Mouse (Mus musculus) cerebellum, adult 18-20 months (tissue): ENCODE results near the gene Cd300lf.
A peak's percentile ranks its signal among the peaks of the same experiment; 100 is the strongest.

Experiments used
- DNase-seq, 2 experiments: peaks; one replicate each; pipeline ENCODE4 v3.0.0; 2021

Gene Cd300lf

DNA sequence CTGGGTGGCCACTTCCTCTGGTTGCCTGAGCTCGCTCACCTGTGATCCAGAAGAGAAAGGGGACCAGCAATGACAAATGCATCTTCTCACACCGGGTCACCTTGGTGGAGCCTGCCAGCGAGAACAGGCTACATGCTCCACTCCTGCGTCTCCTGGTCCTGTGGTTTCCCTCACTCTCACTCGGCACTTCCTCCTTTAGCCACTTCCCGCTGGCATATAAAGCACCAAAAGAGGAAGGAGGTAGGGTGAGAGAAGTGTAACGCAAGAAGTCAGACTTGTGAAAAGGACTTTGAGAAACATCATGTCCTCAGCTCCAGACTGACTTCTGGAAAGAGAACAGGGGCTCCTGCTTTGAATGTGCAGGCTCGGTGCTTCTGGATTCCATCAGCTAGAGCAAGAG, at the start of gene Cd300lf:
Cd300lf (minus strand) TSS at position 193 of the 400 bp plus-strand sequence.
- no peak for DNase-seq

DNA sequence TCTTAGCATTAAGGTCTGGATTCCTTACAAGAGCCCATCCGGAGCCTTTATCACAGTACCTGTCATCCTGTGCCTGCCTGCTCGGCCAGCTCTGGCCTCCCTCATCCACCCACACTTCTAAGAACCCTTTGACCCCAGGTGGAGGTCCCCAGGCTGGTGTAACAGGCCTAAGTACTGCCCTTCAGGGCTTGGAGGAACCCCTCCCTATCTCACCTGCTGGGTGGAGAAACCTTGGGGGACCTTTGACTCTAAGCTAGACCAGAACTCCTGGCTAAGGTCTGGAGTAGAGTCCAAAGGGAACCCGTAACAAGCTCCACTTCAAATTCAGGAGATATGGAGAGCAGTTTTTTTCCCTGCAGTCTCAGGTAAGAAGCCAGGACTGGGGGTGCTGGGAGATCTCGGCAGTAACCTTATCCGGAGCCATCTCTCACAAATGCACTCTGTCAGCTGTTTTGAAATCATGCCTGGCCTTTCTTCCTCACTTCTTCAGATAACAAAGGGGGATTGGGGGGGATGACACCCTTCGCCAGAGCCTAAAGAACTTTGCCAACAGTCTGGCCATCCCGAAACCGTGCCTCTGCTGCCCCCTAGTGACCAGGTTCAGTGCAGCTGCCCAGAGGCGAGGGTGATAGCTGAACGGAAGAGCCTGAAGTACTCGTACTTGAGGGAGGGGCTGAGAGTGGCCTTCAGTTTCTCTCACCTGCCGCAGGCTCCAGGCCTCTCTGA, 48.3 kb upstream of the Cd300lf start:
- DNase-seq = peak; percentile 83 to 89

DNA sequence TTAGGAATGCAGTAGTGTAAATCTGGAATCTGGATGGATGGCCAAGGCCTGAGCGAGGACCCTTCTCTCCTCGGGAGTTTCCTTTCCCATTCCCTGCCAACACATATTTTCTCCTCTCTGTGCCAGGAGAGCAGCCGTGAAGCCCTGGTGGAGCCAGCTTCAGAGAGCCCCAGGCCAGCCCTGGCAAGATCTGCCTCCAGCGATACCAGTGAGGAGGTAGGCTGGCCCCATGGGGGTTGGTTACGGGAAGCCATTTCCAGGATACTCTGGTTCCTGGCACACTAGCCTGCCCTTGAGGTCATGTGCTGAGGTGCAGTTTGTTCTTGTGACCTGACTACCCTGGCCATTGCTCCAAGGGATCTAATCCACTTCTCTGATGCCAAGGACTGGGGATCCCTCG, 46.1 kb upstream of the Cd300lf start:
- no peak for DNase-seq

DNA sequence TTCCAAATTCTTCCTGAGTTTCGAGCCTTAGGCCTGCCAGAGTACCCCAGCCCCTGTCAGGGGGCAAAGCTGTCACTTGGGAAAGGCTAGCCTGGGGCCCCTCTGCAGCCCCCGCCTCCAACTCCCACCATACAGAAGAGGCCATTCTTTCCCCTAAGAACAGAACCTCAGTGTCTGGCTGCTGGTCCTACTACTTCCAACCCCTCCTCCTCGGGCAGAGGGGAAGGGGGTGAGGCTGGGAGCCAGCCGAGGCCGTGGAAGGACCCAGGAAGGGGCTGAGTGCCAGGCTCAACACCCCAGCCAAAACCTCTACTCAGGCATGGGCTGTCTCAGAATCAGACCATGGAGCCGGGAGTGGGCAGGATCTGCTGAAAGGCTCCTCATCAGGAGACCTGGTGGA, 45.4 kb upstream of the Cd300lf start:
- no peak for DNase-seq

DNA sequence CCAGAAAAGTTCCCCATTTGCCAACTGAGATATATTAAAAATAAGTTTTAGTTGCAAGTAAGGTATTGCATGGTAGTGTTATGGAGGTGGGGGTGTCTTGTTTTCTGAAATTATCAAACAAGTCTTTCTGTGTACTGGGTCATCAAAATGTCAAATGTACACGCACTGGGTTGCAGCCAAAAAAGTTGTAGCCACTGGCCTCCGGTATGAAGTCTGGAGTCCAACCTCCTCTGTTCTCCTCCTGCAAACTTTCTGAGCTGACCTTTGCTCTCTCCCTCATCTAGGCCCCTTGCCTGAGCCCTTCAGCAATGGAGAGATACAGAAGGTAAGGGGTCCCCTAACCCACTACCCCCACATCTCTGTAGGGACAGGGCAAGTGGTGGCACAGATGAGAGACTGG, 45.0 kb upstream of the Cd300lf start:
- no peak for DNase-seq

DNA sequence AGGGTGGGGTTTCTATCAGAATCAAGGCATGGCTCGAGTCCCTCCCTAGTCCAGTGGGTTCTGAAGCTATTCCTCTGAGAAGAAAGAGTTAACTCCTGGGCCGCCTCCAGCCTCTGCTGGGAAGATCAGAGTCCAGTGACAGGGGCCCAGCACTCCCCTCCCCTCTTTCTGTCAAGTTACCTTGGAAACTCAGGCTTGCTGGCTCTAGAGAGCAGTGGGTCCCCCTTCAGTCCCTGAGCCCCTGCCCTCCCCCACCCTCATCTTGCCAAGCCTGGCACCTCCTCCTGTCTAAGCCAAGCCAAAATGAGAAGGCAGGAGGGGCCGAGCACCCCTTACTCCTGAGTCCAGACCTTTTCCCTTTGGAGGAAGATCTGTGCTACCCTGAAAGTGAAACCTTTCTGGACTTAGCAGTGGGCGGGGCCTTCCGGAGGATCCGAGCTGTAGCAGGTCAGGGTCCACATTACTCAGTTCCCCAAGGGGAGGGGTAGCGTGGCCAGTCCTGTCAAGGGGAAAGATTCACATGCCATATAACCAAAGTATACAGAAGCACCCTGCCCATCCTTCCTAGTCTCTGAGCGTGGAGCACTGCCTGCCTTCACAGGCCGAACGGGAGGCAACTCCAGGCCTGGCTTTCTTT, 43.9 kb upstream of the Cd300lf start:
- no peak for DNase-seq

DNA sequence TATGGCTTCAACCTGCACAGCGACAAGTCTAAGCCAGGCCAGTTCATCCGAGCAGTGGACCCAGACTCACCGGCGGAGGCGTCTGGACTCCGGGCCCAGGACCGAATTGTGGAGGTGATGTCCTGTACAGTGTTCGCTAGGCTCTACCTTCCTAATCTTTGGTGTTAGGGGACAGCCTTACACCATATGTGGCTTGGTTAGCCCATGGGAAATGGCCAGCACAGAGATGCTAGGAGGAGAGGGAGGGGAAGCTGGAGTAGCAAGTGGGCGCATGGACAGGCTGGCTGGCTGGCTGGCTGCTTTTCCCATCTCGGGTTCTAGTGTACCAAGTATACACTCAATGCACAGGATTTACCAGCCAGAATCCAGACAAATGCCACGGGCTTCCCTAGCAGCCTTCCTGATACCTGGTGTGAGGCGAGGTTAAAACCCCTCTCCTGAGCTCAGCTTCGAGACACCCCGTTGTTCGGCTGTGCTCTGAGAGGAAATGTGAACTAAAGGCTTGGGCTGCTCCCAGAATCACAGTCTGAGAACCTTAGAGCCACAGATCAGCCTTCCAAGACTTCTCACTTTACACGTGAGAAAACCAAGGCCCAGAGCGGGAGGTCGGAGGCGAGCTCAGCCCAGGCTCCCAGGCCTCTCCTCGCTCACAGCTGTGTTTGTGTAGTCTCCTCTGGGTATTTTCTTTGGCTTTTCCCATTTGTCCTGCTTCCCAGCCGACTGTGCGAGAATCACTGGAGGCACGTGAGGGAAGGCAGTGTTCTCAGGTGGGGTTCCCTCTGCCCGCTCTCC, 42.8 kb upstream of the Cd300lf start:
- no peak for DNase-seq

DNA sequence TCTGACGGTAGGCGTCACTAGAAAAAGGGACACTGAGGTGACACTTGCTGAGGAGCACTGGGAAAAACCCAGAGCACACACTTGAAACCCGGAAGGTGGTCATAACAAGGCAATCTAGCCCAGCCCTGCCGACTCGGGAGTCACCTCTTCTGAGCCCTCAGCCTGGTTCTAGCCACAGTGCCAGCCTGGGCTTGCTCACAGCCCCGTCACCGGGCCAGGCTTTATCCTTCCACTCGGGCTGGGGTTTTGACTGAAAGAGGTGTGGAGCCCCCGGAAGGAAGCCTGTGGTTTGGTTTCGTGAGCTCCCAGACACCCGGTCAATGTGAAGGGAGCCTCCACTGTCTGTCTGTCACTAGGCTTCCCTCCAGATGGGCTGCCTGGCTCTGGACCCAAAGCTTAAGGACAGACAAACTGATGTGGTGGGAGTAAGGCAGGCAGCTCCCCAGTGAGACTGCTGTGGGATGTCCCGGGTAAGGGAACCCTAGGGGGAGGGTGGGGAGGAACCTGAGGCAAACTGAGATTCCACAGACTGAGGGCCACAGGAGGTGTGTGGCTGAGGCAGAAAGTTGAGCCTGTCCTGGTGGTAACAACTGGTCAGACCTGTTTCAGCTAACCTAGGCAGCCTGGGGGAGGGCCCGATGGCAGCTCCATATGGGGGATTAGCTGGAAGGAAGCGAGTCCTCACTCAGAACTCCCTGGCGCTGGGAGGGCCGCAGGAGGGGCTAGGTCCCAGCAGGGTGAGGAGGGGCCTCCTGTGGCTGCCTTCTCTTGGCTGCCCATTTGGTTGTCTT, 40.0 kb upstream of the Cd300lf start:
- DNase-seq = no peak

DNA sequence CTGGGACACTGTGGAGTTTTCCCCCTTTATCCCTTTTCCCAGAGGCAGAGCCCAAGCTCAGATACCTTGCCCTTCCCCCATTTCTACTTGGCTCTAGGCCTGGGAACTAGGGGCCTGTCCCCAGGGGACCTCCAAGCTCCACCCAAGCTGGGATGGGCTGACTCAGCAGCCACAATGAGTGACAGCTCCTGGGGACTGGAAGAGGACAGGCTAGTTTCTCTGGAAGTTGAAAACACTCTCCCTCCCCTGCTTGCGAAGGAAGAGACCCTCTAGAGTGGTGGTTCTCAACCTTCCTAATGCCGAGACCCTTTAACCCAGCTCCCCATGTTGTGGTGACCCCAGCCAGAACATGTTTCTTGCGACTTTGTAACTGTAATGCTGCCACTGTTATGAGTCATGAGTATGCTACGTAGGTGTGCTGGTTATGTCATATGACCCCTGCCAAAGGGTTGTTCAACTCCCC, 39.1 kb upstream of the Cd300lf start:
- DNase-seq = no peak

DNA sequence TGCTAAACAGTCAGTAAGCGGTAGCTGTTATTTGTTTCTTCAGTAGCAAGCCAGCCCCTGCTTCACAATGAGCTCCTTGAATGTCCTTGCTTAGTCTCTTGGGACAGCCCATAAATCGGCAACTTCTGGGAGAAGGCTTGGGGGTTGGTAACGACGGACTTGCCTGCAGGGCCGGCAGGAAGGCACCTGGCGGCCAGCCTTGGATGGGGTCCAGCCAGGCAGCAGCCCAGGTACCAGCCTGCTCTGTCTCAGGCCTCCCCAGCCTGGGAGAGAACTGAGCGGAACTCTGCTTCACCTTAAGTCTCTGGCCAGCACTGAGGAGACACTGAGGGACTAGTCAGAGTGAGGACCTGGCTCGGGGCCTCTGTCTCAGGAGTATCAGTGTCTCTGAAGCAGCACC, 37.3 kb upstream of the Cd300lf start:
- DNase-seq = peak; percentile 74 to 75

DNA sequence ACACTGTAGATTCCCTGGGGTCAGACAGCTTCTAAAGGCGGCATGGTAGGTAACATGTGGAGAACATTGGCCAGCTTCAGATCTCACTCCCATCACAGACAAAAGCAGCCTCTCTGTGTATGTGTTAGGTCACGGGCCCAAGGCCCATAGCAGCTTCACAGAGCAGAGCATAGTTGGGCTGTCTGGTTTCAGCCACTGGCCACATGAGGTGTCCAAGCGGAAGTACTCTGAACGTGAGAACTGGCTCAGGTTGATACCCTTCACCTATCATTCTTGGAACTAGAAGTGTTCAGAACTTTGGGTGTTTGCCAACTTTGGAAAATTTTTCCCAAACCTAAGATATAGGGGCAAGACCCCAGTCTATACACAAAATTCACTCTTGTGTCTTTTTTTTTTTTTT, 35.6 kb upstream of the Cd300lf start:
- DNase-seq = no peak

DNA sequence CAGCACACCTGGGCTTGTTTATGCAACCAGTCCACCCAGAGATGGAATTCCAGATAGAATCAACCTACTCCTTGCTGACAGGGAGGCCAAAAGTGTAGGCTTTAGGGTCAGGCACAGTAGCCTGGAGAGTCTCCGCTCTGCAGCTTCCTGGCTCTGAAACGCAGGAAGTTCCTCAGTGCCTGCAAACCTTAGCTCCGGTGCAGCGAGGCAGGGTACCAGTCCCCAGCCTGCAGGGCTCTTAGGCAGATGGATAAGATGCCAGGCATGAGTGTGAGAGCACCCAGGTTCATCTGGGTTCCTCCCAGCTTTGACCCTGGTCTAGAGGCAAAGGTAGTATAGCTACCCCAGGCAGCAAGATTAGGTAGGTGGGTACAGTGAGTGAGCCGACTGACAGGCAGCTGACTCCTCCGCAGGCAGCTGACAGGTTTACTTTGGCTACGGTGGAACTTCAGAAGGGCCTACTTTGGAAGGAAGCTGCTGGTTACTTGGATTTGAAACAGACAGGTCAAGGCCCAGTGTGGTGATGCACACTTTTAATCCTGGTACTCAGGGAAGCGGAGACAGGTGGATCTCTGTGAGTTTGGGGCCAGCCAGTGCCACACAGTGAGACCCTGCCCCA, 33.9 kb upstream of the Cd300lf start:
- no peak for DNase-seq

DNA sequence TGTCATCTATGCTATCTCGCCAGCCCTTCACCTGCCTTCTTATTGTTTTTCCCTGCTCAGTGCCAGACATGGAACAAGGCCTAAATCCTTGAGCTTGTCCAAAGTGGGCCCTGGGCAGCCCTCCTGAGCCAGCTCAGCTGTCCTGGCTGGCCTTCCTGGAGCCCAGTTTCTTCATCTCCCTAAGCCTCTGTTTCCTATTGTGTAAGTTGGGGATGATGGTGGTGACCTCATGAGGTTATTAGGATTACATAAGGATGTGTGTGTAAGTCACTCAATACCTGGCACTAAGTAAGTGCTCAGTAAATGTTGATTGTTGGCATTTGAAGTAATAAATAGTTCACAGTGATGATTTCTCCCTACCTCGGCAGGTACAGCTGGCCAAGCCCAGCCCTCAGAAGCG, 33.0 kb upstream of the Cd300lf start:
- DNase-seq = no peak

DNA sequence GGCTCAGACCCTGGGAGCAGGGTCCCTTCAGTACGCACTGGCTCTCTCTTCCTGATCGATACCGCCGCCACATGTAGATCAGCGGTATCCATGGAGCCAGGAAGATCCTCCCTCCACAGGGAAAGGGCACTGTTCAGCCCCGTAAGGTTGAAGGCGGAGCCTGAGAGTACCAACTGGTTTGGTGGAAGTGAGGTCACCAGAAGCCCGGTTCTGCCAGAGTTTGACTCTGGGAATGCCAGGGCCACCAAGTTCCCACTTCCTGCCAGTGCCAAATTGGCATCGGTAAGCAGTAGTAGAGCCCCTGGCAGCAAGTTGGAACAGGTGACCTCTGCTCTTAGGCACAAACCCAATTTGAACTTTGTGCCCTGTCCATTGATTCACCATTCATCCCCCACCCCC, 31.2 kb upstream of the Cd300lf start:
- peak; percentile 62 to 79 for DNase-seq

DNA sequence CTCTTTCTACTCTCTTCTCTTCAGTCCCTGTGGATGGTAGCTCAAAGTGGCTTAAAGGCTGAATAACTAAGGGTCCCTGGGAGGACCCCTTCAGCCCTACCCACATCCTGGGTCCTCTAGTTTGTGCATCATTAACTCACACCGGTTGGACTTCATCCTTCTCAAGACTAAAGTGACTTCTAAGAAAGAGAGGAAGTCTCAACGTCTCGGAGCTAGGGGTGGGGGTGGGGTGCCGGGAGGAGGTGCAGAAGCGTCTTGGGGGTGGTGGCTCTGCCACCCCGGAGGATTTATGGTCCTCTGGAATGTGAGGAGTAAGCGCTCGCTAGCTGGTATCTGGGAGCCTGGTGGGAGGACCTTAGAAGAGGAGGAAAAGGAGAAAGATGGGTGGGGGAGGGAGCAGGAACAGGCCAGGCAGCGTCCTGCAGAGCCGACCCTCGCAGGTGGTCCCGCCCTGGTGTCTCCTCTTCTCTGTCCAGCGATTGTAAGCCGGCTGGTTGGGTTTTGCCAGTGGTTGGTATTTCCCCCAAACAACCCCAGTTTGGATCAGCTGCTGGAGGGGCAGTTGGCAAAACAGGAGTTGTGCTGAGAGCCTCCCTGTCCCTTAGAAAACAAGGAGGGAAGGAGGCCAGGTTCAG, 30.7 kb upstream of the Cd300lf start:
- DNase-seq = no peak

DNA sequence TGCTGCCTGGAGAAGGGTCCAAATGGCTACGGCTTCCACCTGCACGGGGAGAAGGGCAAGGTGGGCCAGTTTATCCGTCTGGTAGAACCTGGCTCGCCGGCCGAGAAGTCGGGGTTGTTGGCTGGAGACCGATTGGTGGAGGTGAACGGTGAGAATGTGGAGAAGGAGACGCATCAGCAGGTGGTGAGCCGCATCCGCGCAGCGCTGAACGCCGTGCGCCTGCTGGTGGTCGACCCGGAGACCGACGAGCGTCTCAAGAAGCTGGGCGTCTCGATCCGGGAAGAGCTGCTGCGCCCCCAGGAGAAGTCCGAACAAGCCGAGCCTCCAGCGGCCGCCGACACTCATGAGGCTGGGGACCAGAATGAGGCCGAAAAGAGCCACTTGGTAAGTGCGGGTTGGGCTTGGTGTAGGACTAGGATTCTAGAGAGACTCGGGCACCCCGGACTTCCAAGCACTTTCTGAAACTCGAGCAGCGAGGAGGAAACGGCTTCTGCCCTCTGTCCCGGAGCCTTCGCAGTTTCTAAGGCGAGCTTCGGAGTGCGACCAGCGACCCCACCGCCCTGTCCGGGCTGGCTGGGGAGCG, 29.9 kb upstream of the Cd300lf start:
- peak in 1 of 2 experiments; percentile 47 for DNase-seq

DNA sequence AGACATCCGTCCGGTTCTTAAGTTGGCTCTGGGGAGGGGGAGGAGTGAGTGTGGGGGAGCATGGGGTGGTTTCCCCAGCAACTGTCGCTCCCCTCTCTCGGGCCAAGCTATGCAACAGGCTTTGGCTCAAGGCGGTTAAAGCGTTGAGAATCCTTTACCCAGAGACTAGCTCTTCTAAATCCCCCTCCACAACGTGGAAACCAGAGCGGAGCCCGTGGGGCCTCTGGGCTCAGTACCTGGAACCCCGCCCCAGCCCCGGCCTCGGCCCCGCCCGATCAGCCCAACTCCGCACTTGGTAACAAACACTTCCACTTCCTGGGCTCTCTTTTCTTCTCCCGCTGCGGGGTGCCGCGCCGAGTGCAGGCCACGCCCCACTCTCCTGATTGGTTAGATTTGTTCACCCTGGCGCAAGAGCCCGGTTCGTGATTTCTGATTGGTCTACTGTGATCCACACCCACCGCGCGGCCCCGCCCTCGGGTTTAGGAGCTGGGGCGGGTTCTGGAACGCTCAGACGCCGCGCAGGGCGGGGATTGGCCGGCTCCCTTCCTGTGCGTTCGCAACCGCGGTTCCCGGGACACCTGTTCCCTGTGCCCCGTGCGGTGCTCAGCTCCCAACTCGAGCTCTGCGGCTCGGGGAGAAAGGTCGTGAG, 29.2 kb upstream of the Cd300lf start, which contains the start of gene Slc9a3r1:
Slc9a3r1 (plus strand) TSS at position 510 of the 649 bp plus-strand sequence.
- DNase-seq = peak; percentile 99

DNA sequence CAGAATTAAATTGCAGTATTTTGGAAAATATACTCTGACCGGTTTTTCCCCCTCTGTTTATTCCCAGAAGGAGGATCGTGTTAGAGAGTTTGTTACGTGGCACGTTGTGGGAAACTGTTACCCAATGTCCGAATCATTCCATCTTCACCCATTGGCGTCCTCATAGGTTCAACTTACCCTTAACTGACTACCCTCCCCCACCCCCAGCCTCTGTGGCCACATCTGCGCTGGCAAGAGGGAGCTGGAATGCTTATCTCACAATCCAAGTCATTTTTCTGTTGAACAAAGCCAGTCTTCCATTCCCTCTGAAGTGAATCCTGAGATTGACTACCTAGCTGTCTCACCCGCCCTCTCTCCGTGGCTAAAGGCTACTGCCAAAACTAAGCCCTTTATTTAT, 28.4 kb upstream of the Cd300lf start:
- DNase-seq = peak in 1 of 2 experiments; percentile 3

DNA sequence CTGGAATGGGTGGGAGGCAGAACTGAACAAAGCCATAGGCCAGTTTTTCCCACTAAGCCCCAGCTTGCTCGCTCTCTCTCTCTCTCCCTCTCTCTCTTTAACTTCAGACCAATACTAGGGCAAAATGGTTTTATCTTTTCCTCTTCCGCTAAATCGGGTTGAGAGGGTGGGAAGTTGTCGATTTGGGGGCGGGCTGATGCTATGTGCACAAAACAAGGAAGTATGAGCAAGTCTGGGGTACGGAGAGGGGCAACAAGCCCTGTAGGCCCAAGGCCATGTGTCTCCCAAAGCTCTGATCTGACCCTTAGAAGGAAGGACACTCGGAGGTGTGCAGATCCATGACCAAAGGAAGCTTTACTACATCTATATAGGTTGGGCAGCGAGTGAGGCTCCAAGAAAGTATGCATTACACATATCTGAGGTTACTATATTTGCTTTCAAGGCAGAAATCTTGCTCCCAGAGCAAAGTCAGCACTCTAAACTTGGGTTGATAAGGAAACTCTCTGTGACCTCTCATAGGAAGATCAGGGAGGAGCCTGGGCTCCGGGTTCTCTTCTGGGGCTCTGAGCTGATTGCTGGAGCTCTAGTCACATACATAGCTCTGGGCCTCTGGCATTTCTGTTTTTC, 27.9 kb upstream of the Cd300lf start:
- DNase-seq = peak in 1 of 2 experiments; percentile 5

DNA sequence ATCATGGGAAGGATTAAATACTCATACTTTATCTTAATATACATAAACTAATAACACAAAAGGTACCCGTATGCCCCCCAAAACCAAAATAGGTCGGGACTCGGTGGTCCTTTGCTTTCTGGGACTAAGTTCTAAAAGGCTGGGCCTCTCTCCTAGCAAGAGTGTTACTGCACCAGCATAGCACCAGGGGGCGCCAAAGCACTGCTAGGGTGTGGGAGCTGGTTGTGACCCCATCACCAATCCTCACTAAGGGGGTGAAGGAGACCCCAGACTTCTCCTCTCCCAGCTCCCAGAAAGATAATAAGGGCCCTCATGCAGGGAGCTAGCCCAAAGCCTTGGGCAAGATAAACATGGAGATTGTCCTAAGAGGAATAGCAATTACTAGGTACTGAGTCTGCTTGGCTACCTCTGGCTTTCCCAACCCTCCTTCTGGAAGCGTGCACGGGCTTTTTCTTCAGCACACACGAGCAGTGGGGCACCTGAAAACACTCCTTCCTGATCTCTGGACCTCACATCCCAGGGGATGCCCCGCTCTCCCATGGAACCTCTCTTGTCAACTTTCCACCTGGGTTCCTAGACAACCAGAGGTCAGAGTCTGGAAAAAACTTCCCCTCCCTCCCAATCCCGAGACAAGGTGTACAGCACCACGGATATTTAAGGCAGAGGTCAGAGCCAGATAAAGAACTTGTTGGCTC, 27.2 kb upstream of the Cd300lf start:
- DNase-seq = peak; percentile 80 to 88
